Mouse (Mus musculus): Measurements from ENCODE around the gene Gm42688.

- TF ChIP-seq CTCF (IDR thresholded peaks at IDR 0.05; ENCODE audit: low read depth) (no peak), EP300 (optimal IDR thresholded peaks at IDR 0.05) (no peak)
Observed at GRCm38 (mm10) chr6:83153485-83153884, 52.1 kb downstream of the Gm42688 start.

Measured in stomach, postnatal 0 days (tissue).